Mouse (Mus musculus) spleen, postnatal 36 days (tissue): ENCODE data around the gene Lsp1.

Source experiments
- DNase-seq, 2 experiments: peaks; one replicate each; pipeline ENCODE4 v3.0.0; 2022; ENCODE audit warnings: low spot score in 2 of 2, mixed read lengths in 1 of 2

The Lsp1 gene

GRCm38 (mm10) chr7:142476271-142476670, 15.7 kb downstream of the Lsp1 start:
- no peak for DNase-seq

GRCm38 (mm10) chr7:142476795-142477452, 16.3 kb downstream of the Lsp1 start:
- no peak for DNase-seq

GRCm38 (mm10) chr7:142478001-142478400, 17.4 kb downstream of the Lsp1 start:
- no peak for DNase-seq

DNA sequence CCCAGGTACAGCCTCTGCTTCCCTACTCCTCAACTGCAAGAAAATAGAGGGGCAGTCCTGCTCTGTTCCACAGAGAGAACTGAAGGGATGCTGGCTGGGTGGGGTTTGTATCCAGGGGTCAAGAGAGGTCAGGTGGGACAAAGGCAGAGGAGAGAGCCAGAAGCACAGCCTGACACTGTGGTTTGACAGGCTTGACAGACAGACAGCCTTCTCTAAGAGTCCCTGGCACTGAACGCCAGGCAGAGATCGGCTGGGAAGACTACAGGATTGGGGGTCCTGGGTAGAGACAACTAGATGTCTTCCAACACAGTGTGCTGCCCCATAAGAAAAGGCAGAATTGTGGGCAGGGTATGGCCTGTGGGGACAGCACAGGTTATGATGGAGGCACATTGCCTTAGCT, 18.0 kb downstream of the Lsp1 start:
- no peak for DNase-seq

DNA sequence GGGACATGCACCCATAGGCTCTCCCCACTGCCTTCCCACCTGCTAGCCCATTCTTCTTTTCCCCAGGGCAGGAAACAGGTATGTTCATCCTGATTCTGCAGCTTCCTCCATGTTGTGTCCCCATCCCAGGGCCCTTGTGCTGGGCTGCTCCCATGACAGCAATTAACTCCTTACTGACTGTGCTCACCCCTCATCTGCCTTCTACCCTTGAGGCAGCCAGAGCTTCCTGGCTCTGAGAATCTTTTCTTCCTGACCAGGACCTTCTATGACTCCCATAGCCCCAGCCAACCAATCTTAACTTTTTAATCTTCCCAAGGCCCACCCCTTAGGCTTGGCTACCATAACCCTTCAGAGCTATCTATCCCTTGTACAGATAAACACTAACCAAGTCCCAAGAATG, 18.7 kb downstream of the Lsp1 start:
- no peak for DNase-seq

DNA sequence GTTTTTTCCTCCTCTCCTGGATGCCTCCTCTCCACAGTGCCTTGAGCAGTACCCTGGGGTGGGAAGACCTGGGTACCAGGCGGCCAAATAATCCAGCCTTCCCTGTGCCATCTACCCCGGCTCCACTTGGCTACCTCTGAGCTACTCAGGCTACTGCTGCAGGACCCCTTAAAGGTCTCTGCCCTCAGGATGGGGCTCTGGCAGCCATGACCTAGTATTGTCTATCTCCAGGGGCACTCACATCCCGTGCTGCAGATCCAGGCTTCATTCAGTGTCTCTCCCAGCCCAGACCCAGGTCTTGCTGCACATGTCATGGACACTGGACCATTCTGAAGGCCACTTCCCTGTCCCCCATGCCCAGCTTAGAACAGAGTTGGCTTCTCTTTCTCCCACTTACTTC, 19.3 kb downstream of the Lsp1 start:
- DNase-seq: no peak

DNA sequence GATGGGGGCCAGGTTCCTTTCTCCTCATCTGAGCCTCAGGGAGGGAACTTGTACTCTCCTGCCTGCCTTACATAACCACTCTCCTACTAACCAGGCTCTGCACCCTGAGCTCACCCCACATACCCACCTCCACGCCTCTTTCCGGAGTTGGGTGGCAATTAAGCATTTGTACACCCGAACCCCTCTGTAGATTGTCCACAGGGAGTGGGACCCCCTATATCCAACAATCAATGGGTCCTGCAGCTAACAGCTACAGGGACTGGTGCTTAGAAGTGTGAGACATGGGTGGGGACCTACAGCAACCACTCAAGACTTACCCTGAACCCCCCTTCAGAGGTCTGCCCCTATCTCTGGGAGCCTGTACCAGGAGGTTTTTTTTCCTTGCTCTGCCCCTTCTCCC, 20.1 kb downstream of the Lsp1 start:
- no peak for DNase-seq

- DNase-seq: no peak
These were observed 20.6 kb downstream of the Lsp1 start for GRCm38 (mm10) chr7:142481186-142481567.

DNA sequence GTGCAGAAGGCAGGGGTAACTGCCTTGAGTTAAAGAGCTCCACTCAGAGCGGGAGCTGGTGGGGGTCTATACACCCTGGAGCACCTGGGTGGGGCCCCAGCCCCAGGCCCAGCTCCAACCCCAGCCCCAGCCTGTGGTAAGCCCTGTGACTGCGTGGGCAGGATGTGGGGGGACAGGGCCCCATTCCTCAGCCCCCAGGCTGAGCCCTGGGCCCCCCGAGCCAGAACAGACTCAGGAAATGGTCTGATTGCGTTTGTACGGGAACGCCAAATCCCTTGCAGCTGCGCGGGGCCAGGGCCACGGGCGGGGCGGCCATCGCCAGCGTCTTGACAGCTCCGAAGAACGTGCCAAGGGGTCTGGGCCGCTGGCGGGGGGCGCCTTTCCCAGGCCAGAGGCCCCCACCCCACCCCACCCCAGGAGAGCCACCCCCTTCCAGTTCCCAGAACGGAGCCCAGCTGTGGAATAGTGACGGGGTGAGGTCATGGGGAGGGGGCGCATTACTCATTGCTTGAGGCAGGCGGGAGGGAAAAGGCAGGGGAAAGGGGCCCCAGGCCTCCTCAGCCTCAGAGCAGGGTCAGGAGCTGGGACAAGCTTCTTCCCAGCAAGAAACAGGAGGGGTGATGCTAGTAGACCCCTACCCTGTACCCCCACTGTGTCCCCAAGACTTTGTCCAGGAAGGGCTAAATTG, 21.1 kb downstream of the Lsp1 start:
- DNase-seq: no peak

DNA sequence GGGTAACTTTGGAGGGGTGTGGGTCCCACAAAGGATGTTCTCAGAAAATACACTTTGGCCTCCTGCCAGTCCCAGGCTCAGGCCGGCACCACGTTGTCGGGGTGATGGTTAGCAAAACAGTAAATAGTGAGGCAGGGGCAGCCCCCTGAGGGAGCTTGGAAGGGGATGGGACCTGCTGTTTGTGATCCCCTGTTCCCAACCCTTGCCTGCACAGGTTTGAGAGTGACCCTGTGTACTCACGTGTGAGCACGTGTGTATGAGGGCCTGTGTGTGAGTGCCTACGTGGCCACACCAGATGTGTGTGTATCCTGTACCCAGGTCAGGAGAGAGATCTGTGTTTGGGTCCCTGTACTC, 21.6 kb downstream of the Lsp1 start:
- no peak for DNase-seq

DNA sequence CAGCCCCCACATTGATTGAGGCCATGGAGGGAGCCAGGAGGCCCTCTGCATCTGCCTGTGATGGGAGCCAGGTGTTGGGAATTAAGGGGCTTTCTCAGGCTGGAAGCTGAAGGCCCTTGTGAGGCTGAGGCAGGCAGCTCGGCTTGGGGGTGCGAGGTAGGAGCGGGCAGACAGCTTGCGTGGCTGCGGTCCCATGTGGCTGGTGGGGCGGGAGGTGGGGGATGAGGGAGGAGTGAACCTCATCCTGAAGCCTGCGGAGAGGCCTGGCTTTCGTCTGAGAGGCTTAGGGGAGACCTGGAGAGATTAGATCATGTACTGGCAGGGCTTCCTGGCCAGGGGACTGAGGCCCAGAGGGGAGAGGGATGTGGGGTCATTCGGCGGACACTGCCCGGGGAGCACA, 22.5 kb downstream of the Lsp1 start:
- no peak for DNase-seq

GRCm38 (mm10) chr7:142484780-142485179, 24.2 kb downstream of the Lsp1 start:
- DNase-seq: no peak

DNA sequence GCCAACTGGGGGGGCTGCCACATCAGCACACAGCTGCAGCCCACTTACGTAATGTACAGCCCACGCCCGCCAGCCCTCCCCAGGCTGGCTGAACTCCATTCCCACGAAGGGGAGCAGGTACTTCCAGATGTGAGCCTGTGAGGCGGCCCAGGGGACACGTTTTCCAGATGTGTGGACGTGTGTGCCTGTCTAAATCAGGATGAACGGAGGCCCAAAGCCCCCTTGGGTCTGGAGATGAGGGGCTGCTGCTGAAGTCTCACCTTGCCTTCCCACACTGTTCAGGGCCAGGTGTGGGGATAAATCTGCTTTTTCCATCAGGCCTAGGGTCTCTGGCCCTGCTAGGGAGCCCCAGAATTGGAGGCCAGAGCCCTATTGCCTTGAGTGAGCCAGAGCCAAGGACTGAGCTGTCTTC, 26.1 kb downstream of the Lsp1 start:
- no peak for DNase-seq

DNA sequence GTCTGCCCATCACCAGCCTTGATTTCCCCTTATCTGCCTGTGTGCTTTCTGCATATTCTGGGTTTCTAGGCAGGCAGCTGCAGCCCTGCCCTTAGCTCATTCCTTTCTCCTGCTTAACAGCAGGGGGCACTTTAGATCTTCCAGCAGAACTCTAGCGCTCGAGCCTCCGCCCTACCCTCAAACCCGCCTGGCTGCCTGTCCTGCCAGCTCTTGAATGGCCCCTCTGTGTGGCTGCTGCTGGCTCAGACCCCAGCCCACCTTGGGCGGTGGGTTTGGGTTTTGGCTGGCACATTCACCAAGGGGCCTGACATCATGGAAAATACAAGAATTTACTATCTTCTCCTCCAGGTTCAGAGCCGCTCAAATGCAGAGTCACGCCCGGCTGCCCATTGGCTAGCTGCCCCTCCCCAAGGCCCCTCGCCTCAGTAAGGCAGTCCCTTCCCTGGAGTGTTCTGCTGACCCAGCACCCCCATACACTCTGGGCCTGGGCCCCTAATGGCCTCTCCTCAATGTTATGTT, 26.8 kb downstream of the Lsp1 start:
- no peak for DNase-seq

- DNase-seq: no peak
These were observed 27.4 kb downstream of the Lsp1 start for GRCm38 (mm10) chr7:142488053-142488452.

DNA sequence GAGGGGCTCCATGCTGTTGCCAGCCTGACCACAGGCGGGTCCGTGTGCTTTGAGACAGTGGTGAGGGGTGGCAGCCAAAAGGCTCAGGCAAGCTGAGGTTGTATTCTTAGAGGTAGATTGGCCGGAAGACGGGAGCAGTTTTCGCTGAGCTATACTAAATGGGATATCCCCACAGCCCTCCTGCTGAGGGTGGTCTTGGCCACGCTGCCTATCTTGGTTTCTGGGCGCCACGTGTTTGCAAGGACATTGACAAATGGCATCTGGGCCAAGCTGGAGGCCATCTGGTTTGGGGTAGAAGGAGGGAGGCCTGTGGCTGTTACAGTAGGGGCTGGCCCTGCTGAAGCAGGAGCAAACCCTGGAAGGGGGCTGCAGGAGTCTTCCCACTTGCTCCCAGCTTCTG, 32.9 kb downstream of the Lsp1 start:
- DNase-seq: no peak

- no peak for DNase-seq
These were observed 35.5 kb downstream of the Lsp1 start for GRCm38 (mm10) chr7:142496158-142496557.

- peak in 1 of 2 experiments; percentile 14 for DNase-seq
These were observed 36.2 kb downstream of the Lsp1 start for GRCm38 (mm10) chr7:142496800-142497199.

DNA sequence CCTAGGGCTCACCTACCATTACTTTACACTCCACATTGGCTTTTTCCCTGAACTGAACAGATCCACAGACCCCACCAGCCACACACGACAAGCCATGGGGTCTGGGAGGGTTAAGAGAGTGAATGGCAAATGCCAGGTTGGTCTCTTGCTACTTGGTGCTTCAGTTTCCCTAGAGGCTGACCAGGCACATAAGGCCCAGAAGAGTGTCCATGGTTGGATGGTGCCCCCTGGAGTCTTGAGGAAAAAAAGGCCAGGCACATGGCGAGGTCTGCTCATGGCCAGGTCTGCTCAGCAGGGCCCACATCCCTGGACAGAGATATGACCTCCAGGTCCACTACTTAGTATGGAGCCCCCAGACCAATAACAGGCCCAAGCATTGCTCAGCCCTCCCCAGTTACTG, 37.2 kb downstream of the Lsp1 start:
- peak; percentile 20 to 27 for DNase-seq

DNA sequence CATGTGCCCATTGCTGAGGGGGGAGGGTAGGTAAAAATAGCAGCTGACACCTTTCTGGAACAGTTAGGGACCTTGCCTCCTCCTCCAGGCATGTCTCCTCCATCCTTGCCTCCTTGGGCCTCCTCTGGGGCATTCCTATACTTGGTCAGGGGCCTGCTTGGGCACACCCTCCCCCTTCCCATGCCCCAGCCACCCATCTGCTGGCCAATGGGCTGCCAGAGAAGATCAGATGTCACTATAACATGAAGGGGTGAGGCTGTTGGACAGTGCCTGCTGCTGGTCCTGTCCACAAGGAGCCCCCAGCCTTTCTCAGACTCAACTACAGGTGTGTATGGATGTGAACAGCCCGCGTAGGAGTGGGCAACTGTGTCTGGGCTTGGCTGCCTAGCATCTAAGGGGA, 38.0 kb downstream of the Lsp1 start, which contains the start of gene Tnnt3:
Gene Tnnt3 (plus strand): TSS at position 262 of the 400 bp plus-strand sequence.
- no peak for DNase-seq

DNA sequence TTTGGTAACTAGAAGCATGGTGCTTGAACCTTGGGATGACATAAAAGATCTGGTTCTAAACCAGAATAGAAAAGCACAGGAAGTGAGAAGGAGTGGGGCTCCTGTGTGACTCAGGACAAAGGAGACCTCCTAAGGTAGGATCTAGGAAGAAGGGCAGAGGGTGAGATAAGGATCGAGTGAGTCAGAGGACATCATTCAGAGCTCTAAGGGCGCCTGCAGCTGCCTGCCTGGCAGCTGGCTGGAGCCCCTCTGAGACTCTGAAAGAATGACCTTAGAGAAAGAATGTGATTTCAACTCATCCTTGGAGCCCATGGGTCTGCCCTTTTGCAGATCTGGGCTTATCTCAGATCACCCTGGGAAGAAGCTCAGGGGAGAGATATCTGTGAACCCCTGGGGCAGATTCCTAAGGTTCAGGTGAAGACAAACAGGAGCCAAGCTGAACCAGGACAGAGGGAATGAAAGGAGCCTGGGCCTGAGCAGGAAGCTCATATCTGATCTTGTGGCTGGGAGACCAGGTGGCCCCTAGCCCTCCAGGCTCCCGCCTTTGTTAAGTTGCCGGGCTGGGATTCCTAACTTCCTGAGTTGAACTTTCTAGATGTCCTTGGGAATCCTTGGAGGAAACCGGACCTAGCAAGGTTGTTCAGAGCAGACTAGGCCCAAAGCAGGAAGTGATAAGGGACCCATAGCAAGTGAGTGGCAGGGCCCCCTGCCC, 38.6 kb downstream of the Lsp1 start:
- no peak for DNase-seq

DNA sequence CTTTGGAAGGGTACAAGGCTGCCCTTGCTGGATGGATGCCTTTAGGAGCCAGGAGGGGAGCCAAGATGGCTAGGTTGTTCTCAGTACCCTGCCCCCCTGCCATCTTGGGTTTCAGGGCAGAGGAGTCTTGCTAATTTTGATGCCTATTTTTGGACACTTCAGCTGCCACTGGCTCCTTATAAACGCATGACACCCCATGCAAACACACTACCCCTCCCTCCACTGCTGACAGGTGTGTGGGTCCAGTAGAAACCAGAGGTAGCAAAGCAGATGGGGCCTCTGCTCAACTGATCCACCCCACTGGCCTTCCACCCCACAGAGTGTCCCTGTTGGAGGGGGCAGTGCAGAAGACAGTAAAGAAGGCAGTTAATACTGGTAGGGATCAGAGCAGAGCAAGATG, 39.4 kb downstream of the Lsp1 start:
- DNase-seq: peak; percentile 25 to 31

DNA sequence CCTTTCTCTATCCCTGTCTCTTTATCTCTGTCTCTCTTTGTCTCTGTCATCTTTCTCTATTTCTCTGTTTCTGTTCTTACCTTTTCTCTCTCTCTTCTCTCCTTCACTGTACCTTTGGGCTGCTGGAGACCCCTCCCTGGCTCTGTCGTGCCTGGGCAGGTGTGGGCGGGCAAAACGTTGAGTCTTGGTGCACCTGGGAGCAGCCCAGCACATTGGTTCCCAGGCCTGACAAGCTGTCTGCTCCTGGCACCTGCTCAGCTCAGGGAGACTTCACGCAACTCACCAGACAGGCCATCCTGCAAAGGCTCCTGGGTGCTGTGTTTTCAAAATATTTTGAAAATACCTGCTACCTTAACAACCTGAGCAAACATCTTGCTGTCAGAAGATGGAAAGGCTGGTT, 42.6 kb downstream of the Lsp1 start:
- DNase-seq: no peak
